Mouse (Mus musculus) CH12.LX (cell line): Measurements from ENCODE around the gene Cdc40. TPM values are rescaled to one million over a fixed set of nuclear protein-coding genes. Genes with fewer than 3 reads are reported as not detected.
A peak's percentile ranks its signal among the peaks of the same experiment; 100 is the strongest.

Experiments
- DNase-seq: peaks from one replicate; pipeline ENCODE4 v3.0.0-alpha.2; 2013; ENCODE audit errors: extremely low read depth
- H3K27ac ChIP-seq: 2 replicates; pipeline ENCODE4 v1.5.1; 2012; ENCODE audit warnings: low read depth, mild to moderate bottlenecking, control low read depth, moderate library complexity; ENCODE audit not compliant: insufficient read depth
- H3K27me3 ChIP-seq: replicated peaks from 2 replicates; pipeline ENCODE3; 2012; ENCODE audit warnings: inconsistent platforms
- H3K36me3 ChIP-seq, 2 experiments: replicated peaks in 1 of 2; 2 replicates each; pipeline versions ENCODE3 to v1.6.1; 2012; ENCODE audit warnings: inconsistent platforms in 1 of 2, low read length in 1 of 2, mild to moderate bottlenecking in 1 of 2, mixed read lengths in 1 of 2, moderate library complexity in 1 of 2; ENCODE audit not compliant: control insufficient read depth in 1 of 2, insufficient read depth in 1 of 2
- H3K4me1 ChIP-seq, 2 experiments: 2 replicates each; pipeline ENCODE4 v1.6.1; 2012; ENCODE audit warnings: inconsistent platforms in 1 of 2, moderate library complexity in 1 of 2; ENCODE audit not compliant: insufficient read depth in 2 of 2, control insufficient read depth in 1 of 2
- H3K4me2 ChIP-seq: 2 replicates; pipeline ENCODE4 v1.6.1; 2012; ENCODE audit warnings: low read depth, mild to moderate bottlenecking, control low read depth; ENCODE audit not compliant: poor library complexity, insufficient read depth, severe bottlenecking
- H3K4me3 ChIP-seq, 3 experiments: fragments of 150-350 bp in 1 of 3; sonication (generic) in 1 of 3; replicated peaks in 1 of 3; 2 replicates each; pipeline versions ENCODE3 to v1.5.1; 2011 to 2012; ENCODE audit warnings: low read depth in 2 of 3, low read length in 2 of 3, mild to moderate bottlenecking in 2 of 3, moderate library complexity in 2 of 3, control low read depth in 1 of 3, improper control_type of control experiment in 1 of 3, inconsistent platforms in 1 of 3, mixed read lengths in 1 of 3; ENCODE audit not compliant: poor library complexity in 1 of 3
- H3K79me2 ChIP-seq: replicated peaks from 2 replicates; pipeline ENCODE4 v1.6.1; 2012; ENCODE audit warnings: mild to moderate bottlenecking, moderate library complexity; ENCODE audit not compliant: control insufficient read depth, poor library complexity, insufficient read depth, severe bottlenecking; ENCODE audit errors: extremely low read depth
- H3K9ac ChIP-seq: 2 replicates; pipeline ENCODE4 v1.6.1; 2012; ENCODE audit warnings: low read depth, mild to moderate bottlenecking, control low read depth, moderate library complexity; ENCODE audit not compliant: insufficient read depth
- H3K9me3 ChIP-seq: replicated peaks from 2 replicates; pipeline ENCODE3; 2012; ENCODE audit warnings: low read length, inconsistent platforms, mixed read lengths
- CTCF ChIP-seq, 2 experiments: IDR thresholded peaks in 1 of 2; conservative IDR thresholded peaks in 1 of 2; 2 replicates each; pipeline ENCODE4 v1.5.1; 2011 to 2012; ENCODE audit warnings: low read depth in 2 of 2, low read length in 2 of 2, improper control_type of control experiment in 1 of 2, inconsistent platforms in 1 of 2, mild to moderate bottlenecking in 1 of 2, moderate library complexity in 1 of 2
- ELF1 ChIP-seq: IDR thresholded peaks from 2 replicates; pipeline ENCODE4 v1.6.1; 2014; ENCODE audit warnings: low read depth, mild to moderate bottlenecking, inconsistent platforms, low read length, improper control_type of control experiment
- EP300 ChIP-seq: IDR thresholded peaks from 2 replicates; pipeline ENCODE4 v1.6.1; 2011; ENCODE audit warnings: low read length, improper control_type of control experiment
- ETS1 ChIP-seq: conservative IDR thresholded peaks from 2 replicates; pipeline ENCODE4 v1.6.1; 2012; ENCODE audit warnings: low read depth, mild to moderate bottlenecking, inconsistent platforms, low read length, improper control_type of control experiment, moderate library complexity
- HCFC1 ChIP-seq: IDR thresholded peaks from 2 replicates; pipeline ENCODE4 v1.6.1; 2012; ENCODE audit warnings: low read depth, mild to moderate bottlenecking, inconsistent platforms, low read length, improper control_type of control experiment
- KAT2A ChIP-seq: IDR thresholded peaks from 2 replicates; pipeline ENCODE4 v1.6.1; 2012; ENCODE audit warnings: low read length, improper control_type of control experiment, inconsistent platforms; ENCODE audit not compliant: insufficient replicate concordance
- MAFK ChIP-seq: IDR thresholded peaks from 2 replicates; pipeline ENCODE4 v1.6.1; 2011; ENCODE audit warnings: low read length, improper control_type of control experiment; ENCODE audit not compliant: insufficient replicate concordance
- MXI1 ChIP-seq: IDR thresholded peaks from 2 replicates; pipeline ENCODE4 v1.6.1; 2011; ENCODE audit warnings: mild to moderate bottlenecking, low read depth, low read length, improper control_type of control experiment
- PAX5 ChIP-seq: IDR thresholded peaks from 2 replicates; pipeline ENCODE4 v1.6.1; 2012; ENCODE audit warnings: low read length, inconsistent platforms, mixed read lengths
- POLR2AphosphoS2 ChIP-seq: IDR thresholded peaks from 2 replicates; pipeline ENCODE4 v1.6.1; 2011; ENCODE audit warnings: low read depth, low read length, improper control_type of control experiment
- RAD21 ChIP-seq: IDR thresholded peaks from 2 replicates; pipeline ENCODE4 v1.6.1; 2011; ENCODE audit warnings: low read depth, mild to moderate bottlenecking, low read length, improper control_type of control experiment, moderate library complexity
- RCOR1 ChIP-seq: conservative IDR thresholded peaks from 2 replicates; pipeline ENCODE4 v1.6.1; 2012; ENCODE audit warnings: low read depth, mild to moderate bottlenecking, inconsistent platforms, low read length, improper control_type of control experiment
- SIN3A ChIP-seq: IDR thresholded peaks from 2 replicates; pipeline ENCODE4 v1.6.1; 2012; ENCODE audit warnings: low read length, improper control_type of control experiment, inconsistent platforms
- TBP ChIP-seq: conservative IDR thresholded peaks from 2 replicates; pipeline ENCODE4 v1.6.1; 2011; ENCODE audit warnings: low read depth, low read length, improper control_type of control experiment
- USF1 ChIP-seq: IDR thresholded peaks from 2 replicates; pipeline ENCODE4 v1.6.1; 2014; ENCODE audit warnings: low read depth, mild to moderate bottlenecking, inconsistent platforms, low read length, improper control_type of control experiment
- USF2 ChIP-seq: conservative IDR thresholded peaks from 2 replicates; pipeline ENCODE4 v1.6.1; 2011; ENCODE audit warnings: low read depth, low read length, improper control_type of control experiment
- ZC3H11A ChIP-seq: IDR thresholded peaks from 2 replicates; pipeline ENCODE4 v1.6.1; 2012; ENCODE audit warnings: low read depth, mild to moderate bottlenecking, inconsistent platforms, low read length, improper control_type of control experiment
- ZKSCAN1 ChIP-seq: IDR thresholded peaks from 2 replicates; pipeline ENCODE4 v1.6.1; 2012; ENCODE audit warnings: low read depth, inconsistent platforms, low read length, improper control_type of control experiment, borderline replicate concordance
- ZMIZ1 ChIP-seq: IDR thresholded peaks from 2 replicates; pipeline ENCODE4 v1.6.1; 2012; ENCODE audit warnings: low read depth, mild to moderate bottlenecking, inconsistent platforms, low read length, improper control_type of control experiment
- dilution Hi-C: fragments of 300-500 bp; cut with MboI; formaldehyde crosslinking; loops from 2 replicates; pipeline ENCODE4 v1.14.3; 2020; ENCODE audit warnings: low sequenced_read_pairs; ENCODE audit not compliant: extremely low pct_unique_long_range_greater_than_20kb, extremely low pct_ligation_motif_present
- in situ Hi-C: fragments of 300-500 bp; cut with MboI; formaldehyde crosslinking; loops from 3 replicates; pipeline ENCODE4 v1.14.3; 2019; ENCODE audit warnings: low sequenced_read_pairs, low pct_ligation_motif_present, low pct_unique_long_range_greater_than_20kb, mixed read lengths
- polyA plus RNA-seq: library from polyadenylated mRNA; unstranded; fragments of >175 nt; gene quantifications from 2 replicates; pipeline ENCODE4 v1.2.1, GENCODE M21; 2012; ENCODE audit warnings: low read depth; ENCODE audit not compliant: insufficient read length
- total RNA-seq, 2 experiments: library from RNA; depleted of rRNA; stranded (reverse); fragments of 300-350 nt in 1 of 2; fragments of >200 nt in 1 of 2; gene quantifications; 2 replicates each; pipeline ENCODE4 v1.2.3; 2012 to 2014

The Cdc40 gene
- total and polyA plus RNA-seq, 3 experiments: 10.6 to 36.0 (median 13.6) TPM

DNA sequence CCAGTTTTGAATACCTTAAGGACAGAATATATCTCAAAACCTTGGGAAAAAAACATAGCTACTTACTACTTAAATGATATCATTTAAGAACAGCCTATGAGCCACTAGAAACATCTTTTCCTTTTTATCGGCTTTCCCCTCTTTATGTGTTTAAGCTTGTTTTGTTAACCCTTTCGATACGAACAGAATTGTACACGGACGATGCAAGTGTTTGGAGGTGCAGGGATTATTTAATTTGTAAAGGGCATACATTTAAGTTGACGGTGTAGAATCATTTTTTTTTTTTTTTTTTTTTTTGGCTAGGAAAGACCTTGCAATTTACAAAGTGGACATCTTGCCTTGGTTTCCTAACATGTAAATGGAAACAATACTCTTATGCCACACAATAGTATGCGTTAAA lies 2.3 kb upstream of the Cdc40 start:
- no peak overlapping the region for H3K4me2 ChIP-seq
- in situ Hi-C loops (no loop called here), dilution Hi-C loops (no loop called here)
- peaks cover 0 to 15% of the 10 kb centered on the region in 2 experiments; a peak in 2 of 4 replicates for H3K4me1 ChIP-seq
- peaks cover 16% of the 10 kb centered on the region for H3K79me2 ChIP-seq
- H3K9ac ChIP-seq: no peak overlapping the region
- DNase-seq: no peak
- H3K27ac ChIP-seq: no peak overlapping the region
- H3K9me3 ChIP-seq: no peaks in the 10 kb centered on the region
- H3K4me3 ChIP-seq: no peak overlapping the region
- H3K27me3 ChIP-seq: peaks cover 41% of the 10 kb centered on the region
- H3K36me3 ChIP-seq: peaks cover 0 to 2% of the 10 kb centered on the region in 2 experiments
- TF ChIP-seq ETS1: no peak
- TF ChIP-seq SIN3A: no peak
- no peak for TF ChIP-seq ELF1
- TF ChIP-seq POLR2AphosphoS2: no peak
- TF ChIP-seq USF2: no peak
- TF ChIP-seq MAFK: no peak
- TF ChIP-seq HCFC1: no peak
- no peak for TF ChIP-seq ZC3H11A
- no peak for TF ChIP-seq TBP
- TF ChIP-seq ZMIZ1: no peak
- no peak for TF ChIP-seq USF1
- no peak for TF ChIP-seq ZKSCAN1
- TF ChIP-seq EP300: no peak
- TF ChIP-seq KAT2A: no peak
- no peak for TF ChIP-seq PAX5
- TF ChIP-seq RCOR1: no peak

DNA sequence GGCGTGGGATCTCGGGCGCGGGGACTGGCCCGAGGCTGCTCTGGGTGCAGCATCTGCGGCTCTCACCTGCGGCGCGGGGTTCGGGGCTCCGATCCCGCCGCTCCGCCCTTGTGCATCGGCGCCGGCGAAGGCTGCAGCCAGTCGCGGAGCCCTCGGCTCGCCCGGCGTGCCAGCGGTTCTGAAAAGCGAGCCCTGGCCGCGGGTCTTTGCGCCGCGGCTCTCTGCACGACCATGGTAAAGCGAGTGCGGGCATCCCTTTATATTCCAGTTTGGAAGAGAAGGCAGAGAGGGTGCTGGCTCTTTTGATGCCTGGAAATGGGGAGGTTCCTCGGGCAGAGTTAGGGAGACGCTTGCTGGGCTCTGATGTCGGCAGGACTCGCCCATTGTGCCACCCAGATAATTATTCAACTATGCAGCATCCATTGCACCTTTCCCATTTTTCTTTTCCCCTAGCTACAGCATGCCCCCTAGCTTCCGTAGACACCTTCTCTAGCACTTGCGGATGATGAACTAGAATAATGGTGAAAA lies 1.2 kb upstream of the Cdc40 start:
- Histone ChIP-seq H3K4me1 (peaks cover 0 to 16% of the 10 kb centered on the region in 2 experiments; a peak in 2 of 4 replicates), H3K27me3 (peaks cover 35% of the 10 kb centered on the region), H3K9ac (no peak overlapping the region), H3K4me3 (peak overlapping the region in 2 of 3 experiments; percentile 80 to 95), H3K9me3 (no peaks in the 10 kb centered on the region), H3K36me3 (peaks cover 0 to 12% of the 10 kb centered on the region in 2 experiments), H3K79me2 (peaks cover 16% of the 10 kb centered on the region), H3K4me2 (peak overlapping the region; percentile 99), H3K27ac (no peak overlapping the region)
- DNase-seq: no peak
- in situ Hi-C loops: no loop called here
- TF ChIP-seq MXI1 (no peak), PAX5 (no peak), MAFK (no peak), CTCF (conservative IDR thresholded peaks at IDR 0.05 in 1 of 2, IDR thresholded peaks at IDR 0.05 in 1 of 2; ENCODE audit: low read depth in 2 of 2, low read length in 2 of 2) (peak in 1 of 2 experiments; percentile 29; a peak in 1 of 4 replicates), RAD21 (peak; percentile 13), USF2 (no peak)
- dilution Hi-C loops: no loop called here
